Mouse (Mus musculus) inflammation-experienced regulatory T-cells, adult 6 months (primary cell): ENCODE data around the gene Olfr632. TPM values are rescaled to one million over a fixed set of nuclear protein-coding genes. Genes with fewer than 3 reads are reported as not detected.
"Not testable (repeated sequence)": the region's sequence is repeated elsewhere in the genome, so short reads cannot be mapped to it uniquely, and the experiment has no call there.

Source experiments
- ATAC-seq: one replicate; pipeline ENCODE4 v1.8.0; 2017
- polyA plus RNA-seq, 3 experiments: library from polyadenylated mRNA; unstranded; fragments of 100-300 nt; shearing (Covaris generic); gene quantifications; one replicate each; pipeline ENCODE4 v1.2.1; 2017

Olfr632 gene
- polyA plus RNA-seq = not detected

DNA sequence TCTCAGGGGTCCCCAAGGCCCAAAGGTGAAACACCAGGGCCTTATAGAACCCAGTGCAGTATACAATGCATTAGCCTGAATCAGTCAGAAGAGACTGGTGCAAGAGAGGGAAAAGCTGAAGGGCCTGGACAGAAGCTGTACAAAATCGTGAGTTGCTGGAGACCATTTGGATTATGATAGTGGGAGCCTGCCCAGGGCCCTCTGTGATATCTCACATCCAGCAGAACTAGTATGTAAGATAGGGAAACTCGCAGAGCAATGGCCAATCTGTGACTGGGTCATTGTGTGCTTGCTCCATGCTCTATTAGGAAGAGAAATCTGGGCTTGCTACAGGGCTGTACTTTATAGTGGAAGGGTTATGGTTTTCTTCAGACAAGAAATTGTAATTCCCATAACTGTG, at the start of gene Olfr632:
Olfr632 (plus strand) TSS at position 84 of the 400 bp plus-strand sequence.
- no peak for ATAC-seq

GRCm38 (mm10) chr7:103886152-103886551, 48.0 kb upstream of the Olfr632 start, which contains the start of gene Olfr66:
Gene Olfr66, minus strand, starts transcription at chr7:103886252.
- ATAC-seq = no peak

DNA sequence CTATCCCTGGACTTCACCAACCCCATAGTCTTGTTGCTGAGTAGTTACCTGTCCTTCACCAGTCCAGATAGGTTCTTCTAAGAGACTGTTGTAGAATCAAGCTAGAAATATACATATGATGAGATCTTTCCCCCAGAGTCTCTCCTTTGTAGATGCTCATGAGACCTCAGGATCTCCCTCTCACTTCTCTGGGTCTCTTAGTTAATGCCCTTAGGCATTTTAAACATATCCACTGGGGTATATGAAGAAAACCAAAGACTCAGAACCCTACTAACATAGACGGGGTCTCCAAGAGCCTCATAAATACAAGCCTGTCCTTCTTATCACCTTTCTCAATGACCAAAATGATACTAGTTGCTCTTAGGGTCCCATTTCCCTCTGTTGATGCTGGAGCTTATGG, 39.8 kb upstream of the Olfr632 start, which contains the start of gene Olfr64:
Olfr64 (minus strand) TSS at position 101 of the 400 bp plus-strand sequence.
- no peak for ATAC-seq

- ATAC-seq = no peak
Observed at GRCm38 (mm10) chr7:103903187-103903586, 31.0 kb upstream of the Olfr632 start, which contains the start of gene Olfr65. Gene Olfr65, plus strand, starts transcription at chr7:103903487.

DNA sequence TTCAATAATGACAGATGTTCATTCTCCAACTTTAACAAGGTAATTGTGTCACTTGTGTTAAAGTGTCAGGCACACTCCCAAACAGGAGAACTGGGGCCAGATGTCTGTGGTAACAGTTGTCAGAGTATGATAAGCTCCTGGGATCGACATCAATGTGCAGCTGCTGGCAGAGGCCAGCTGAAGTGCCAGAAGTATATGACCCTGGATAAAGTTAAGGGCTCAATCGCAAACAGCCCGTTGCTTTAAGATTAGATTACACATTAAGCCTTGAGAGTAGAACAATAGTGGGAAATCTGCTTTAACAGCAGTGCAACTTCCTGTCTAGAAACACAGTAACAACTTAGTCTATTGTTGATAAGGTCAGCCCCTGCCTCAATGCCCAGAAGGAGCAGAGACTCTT, 24.1 kb upstream of the Olfr632 start:
- ATAC-seq = no peak

DNA sequence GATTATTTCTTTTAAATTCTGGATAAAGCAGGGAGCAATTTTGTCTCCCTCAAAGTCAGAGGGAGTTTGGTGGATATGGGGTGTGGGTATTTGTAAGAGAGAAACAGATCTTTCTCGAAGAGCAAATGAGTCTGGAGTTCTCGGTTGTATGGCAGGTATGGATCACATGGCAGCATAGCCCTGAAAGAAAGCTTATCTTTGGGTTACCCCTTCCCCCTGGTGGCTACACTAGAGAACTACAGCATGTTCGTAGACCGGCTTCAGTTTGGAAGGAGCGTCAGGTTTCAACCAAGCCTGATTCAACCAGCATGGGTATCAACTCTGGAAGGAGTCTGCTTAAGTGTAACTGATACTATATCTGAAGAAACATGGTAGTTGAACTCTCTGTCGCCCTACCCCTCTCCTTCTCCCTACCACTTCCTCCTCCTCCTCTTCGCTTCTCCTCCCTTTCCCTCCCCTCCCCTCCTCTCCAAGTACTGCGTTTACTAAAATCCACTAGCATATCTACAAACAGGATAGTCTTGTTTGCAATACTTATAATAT, 21.1 kb upstream of the Olfr632 start:
- no peak for ATAC-seq

DNA sequence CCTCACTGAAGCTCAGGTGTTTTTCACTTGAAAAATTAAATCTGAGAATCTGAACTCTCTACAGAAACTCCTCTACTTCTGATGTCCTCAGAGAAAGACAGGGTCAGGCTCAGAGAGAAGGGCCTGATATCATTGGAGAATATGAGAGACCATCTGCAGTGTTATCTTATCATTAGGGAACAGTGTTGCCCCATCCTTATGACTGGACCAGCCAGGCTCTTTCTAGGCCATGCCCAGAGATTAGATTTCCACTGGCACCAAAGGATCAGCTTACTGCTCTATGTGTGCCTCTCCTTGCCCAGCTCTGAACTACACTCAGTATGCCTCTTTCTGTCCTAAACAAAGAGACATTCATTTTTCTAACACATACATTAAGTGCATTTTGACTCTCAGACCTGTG, 18.8 kb upstream of the Olfr632 start:
- no peak for ATAC-seq

- no peak for ATAC-seq
Observed at GRCm38 (mm10) chr7:103928525-103928924, 5.6 kb upstream of the Olfr632 start, which contains the start of gene Olfr631. Gene Olfr631, plus strand, starts transcription at chr7:103928825.

DNA sequence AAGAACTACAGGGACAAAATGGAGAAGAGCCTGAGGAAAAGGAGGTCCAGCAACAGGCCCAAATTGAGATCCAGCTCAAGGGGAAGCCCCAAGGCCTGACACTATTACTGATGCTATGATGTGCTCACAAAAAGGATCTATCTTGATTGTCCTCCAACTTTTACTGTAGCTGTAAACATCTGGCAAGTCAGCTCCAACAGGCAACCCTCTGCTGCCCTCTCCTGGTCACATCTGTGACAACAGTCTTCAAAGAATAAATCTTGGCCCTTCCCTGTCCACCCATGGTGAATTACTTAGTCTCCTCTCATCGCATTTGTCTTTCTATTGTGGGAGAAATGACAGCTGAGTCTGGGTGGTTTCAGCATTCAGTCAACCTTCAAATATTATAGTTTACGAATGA, 8.6 kb downstream of the Olfr632 start:
- ATAC-seq = no peak

GRCm38 (mm10) chr7:103944137-103944536, 10.0 kb downstream of the Olfr632 start, which contains the start of gene Olfr633:
Gene Olfr633, plus strand, starts transcription at chr7:103944437.
- ATAC-seq = no peak

DNA sequence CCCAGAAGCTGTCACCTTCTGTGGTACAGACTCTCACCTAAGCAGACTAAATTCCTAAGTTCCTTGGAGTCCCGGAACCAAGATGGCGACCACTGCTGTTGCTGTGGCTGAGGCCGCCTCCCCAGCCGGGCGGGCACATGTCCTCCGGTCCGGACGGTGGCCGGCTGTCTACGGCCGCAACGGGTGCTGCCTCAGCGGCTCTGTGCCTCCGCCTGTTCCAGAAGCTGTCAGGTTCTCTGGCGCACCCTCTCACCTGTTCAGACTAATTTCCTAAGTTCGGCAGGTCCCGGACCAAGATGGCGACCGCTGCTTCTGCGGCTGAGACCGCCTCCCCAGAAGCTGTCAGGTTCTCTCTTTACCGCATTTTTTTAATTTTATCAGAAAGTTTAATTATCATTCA, 32.7 kb downstream of the Olfr632 start:
- ATAC-seq = not testable (repeated sequence)

- no peak for ATAC-seq
Observed at GRCm38 (mm10) chr7:103970852-103971251, 36.7 kb downstream of the Olfr632 start, which contains the start of gene Olfr635. Gene Olfr635, plus strand, starts transcription at chr7:103971152.

GRCm38 (mm10) chr7:103971782-103972181, 37.6 kb downstream of the Olfr632 start:
- ATAC-seq = no peak

Other genes starting within 250 kb of the Olfr632 start
- not detected for gene Olfr243, start 219.7 kb upstream of the Olfr632 start, polyA plus RNA-seq
- not detected for gene Olfr628, start 204.0 kb upstream of the Olfr632 start, polyA plus RNA-seq
- gene Olfr629, start 189.4 kb upstream of the Olfr632 start, polyA plus RNA-seq = not detected
- gene Olfr630, start 177.0 kb upstream of the Olfr632 start, polyA plus RNA-seq = not detected
- gene Olfr69, start 162.8 kb upstream of the Olfr632 start, polyA plus RNA-seq = under 1 TPM in 1 of 3 experiments, not detected in 2; 0.12 TPM
- not detected for gene Olfr68, start 154.6 kb upstream of the Olfr632 start, polyA plus RNA-seq
- not detected for gene Olfr67, start 142.5 kb upstream of the Olfr632 start, polyA plus RNA-seq
- gene Hbb-bt, start 120.4 kb upstream of the Olfr632 start, polyA plus RNA-seq = 1 to 10 TPM; 2.9 to 8.6 (median 3.0) TPM
- 10 to 100 TPM in 2 of 3 experiments, 1 to 10 TPM in 1; 9.8 to 22.5 (median 18.1) TPM for gene Hbb-bs, start 106.3 kb upstream of the Olfr632 start, polyA plus RNA-seq
- gene Hbb-bh2, start 93.8 kb upstream of the Olfr632 start, polyA plus RNA-seq = not detected
- not detected for gene Hbb-bh1, start 91.2 kb upstream of the Olfr632 start, polyA plus RNA-seq
- gene Hbb-y, start 81.1 kb upstream of the Olfr632 start, polyA plus RNA-seq = not detected
- gene Olfr66, start 48.1 kb upstream of the Olfr632 start, polyA plus RNA-seq = not detected
- gene Olfr64, start 39.9 kb upstream of the Olfr632 start, polyA plus RNA-seq = not detected
- not detected for gene Olfr65, start 30.9 kb upstream of the Olfr632 start, polyA plus RNA-seq
- not detected for gene Olfr631, start 5.5 kb upstream of the Olfr632 start, polyA plus RNA-seq
- gene Olfr633, start 10.1 kb downstream of the Olfr632 start, polyA plus RNA-seq = not detected
- under 1 TPM in 1 of 3 experiments, not detected in 2; 0.07 TPM for gene Olfr635, start 36.8 kb downstream of the Olfr632 start, polyA plus RNA-seq
- not detected for gene Olfr638, start 64.4 kb downstream of the Olfr632 start, polyA plus RNA-seq
- not detected for gene Olfr639, start 83.0 kb downstream of the Olfr632 start, polyA plus RNA-seq
- gene Olfr640, start 91.2 kb downstream of the Olfr632 start, polyA plus RNA-seq = not detected
- not detected for gene Olfr641, start 101.1 kb downstream of the Olfr632 start, polyA plus RNA-seq
- not detected for gene Olfr642, start 118.3 kb downstream of the Olfr632 start, polyA plus RNA-seq
- not detected for gene 4930516K23Rik, start 127.1 kb downstream of the Olfr632 start, polyA plus RNA-seq
- gene Olfr644, start 137.5 kb downstream of the Olfr632 start, polyA plus RNA-seq = not detected
- not detected for gene Olfr645, start 151.1 kb downstream of the Olfr632 start, polyA plus RNA-seq
- gene Olfr646, start 170.5 kb downstream of the Olfr632 start, polyA plus RNA-seq = not detected
- gene Ubqln5, start 195.5 kb downstream of the Olfr632 start, polyA plus RNA-seq = not detected
- gene Olfr643, start 203.1 kb downstream of the Olfr632 start, polyA plus RNA-seq = not detected
- not detected for gene Ubqln3, start 208.9 kb downstream of the Olfr632 start, polyA plus RNA-seq
- not detected for gene Ubqlnl, start 216.2 kb downstream of the Olfr632 start, polyA plus RNA-seq
- not detected for gene Olfm5, start 230.5 kb downstream of the Olfr632 start, polyA plus RNA-seq
- under 1 TPM; 0.20 to 0.50 (median 0.25) TPM for gene Olfr648, start 249.0 kb downstream of the Olfr632 start, polyA plus RNA-seq